8 mouse cellular contexts compared by ENCODE assay signal in genomic region chr8:48553791-48554288, GRCm38 (mm10).
DNase-seq lines count a peak whose midpoint lies in the region; ATAC-seq and TF ChIP-seq lines count a peak whose summit lies in the region.

No protein-coding gene starts in this region.

- peak overlapping the region; percentile 92 for H3K9ac ChIP-seq in embryonic facial prominence, embryonic 13.5 days
- peak overlapping the region; percentile 41 for H3K9ac ChIP-seq in intestine, embryonic 14.5 days (ENCODE audit: low read length)

- 18% methylated on average over 9 of the region's 9 CpGs for WGBS in kidney, adult 2 months
- WGBS in embryonic facial prominence, embryonic 13.5 days: under 1% methylated on average over 9 of the region's 9 CpGs
- 2% methylated on average over 9 of the region's 9 CpGs for WGBS in intestine, embryonic 14.5 days

- TF ChIP-seq POLR2A in kidney, adult 2 months (IDR thresholded peaks at IDR 0.05; ENCODE audit: low read depth, low read length): no peak
- no peak for TF ChIP-seq POLR2A in myocyte (IDR thresholded peaks at IDR 0.05; ENCODE audit: insufficient read length, low read depth)

- H3K79me2 ChIP-seq in myocyte (ENCODE audit: control insufficient read depth, insufficient read depth): peaks cover 23% of the 10 kb centered on the region

- no peak for TF ChIP-seq CTCF in kidney, adult 2 months (conservative IDR thresholded peaks at IDR 0.05; ENCODE audit: insufficient read depth, insufficient read length, low read depth, low read length)

- H3K9me3 ChIP-seq in embryonic facial prominence, embryonic 13.5 days: no peaks in the 10 kb centered on the region
- H3K9me3 ChIP-seq in intestine, embryonic 14.5 days (ENCODE audit: control insufficient read depth, low read length): no peaks in the 10 kb centered on the region

- ATAC-seq in embryonic facial prominence, embryonic 13.5 days (ENCODE audit: insufficient number of reproducible peaks, insufficient read depth, low FRiP score, low TSS enrichment, low read depth): no peak
- ATAC-seq in intestine, embryonic 14.5 days (replicated peaks; ENCODE audit: low FRiP score, low TSS enrichment, low read depth): no peak

- H3K27me3 ChIP-seq in kidney, adult 2 months (replicated peaks; ENCODE audit: control insufficient read depth, insufficient read depth, low read length): peaks cover 4% of the 10 kb centered on the region; the same call in 1 of the 2 replicates
- H3K27me3 ChIP-seq in embryonic facial prominence, embryonic 13.5 days: no peaks in the 10 kb centered on the region
- H3K27me3 ChIP-seq in intestine, embryonic 14.5 days (replicated peaks; ENCODE audit: control insufficient read depth, insufficient read depth, low read length): no peaks in the 10 kb centered on the region
- no peaks in the 10 kb centered on the region for H3K27me3 ChIP-seq in myocyte (ENCODE audit: control insufficient read depth, insufficient read depth, insufficient read length)

- no peaks in the 10 kb centered on the region for H3K36me3 ChIP-seq in kidney, adult 2 months (ENCODE audit: control insufficient read depth, insufficient read depth, low read length)
- no peaks in the 10 kb centered on the region for H3K36me3 ChIP-seq in embryonic facial prominence, embryonic 13.5 days
- H3K36me3 ChIP-seq in intestine, embryonic 14.5 days (ENCODE audit: control insufficient read depth, insufficient read depth, low read length): no peaks in the 10 kb centered on the region
- H3K36me3 ChIP-seq in myocyte (ENCODE audit: control insufficient read depth, insufficient read depth): no peaks in the 10 kb centered on the region

- H3K27ac ChIP-seq in kidney, adult 2 months (ENCODE audit: insufficient read depth, low read depth, low read length): no peak overlapping the region
- H3K27ac ChIP-seq in embryonic facial prominence, embryonic 13.5 days: peak overlapping the region; percentile 99
- peak overlapping the region; percentile 93 for H3K27ac ChIP-seq in intestine, embryonic 14.5 days (ENCODE audit: low read depth)

- H3K4me3 ChIP-seq in kidney, adult 2 months (ENCODE audit: insufficient read depth, low read depth, low read length): no peak overlapping the region; the same call in 1 of the 2 replicates
- H3K4me3 ChIP-seq in embryonic facial prominence, embryonic 13.5 days: peak overlapping the region; percentile 79
- peak overlapping the region; percentile 59 for H3K4me3 ChIP-seq in intestine, embryonic 14.5 days (ENCODE audit: low read depth, low read length)
- H3K4me3 ChIP-seq in myocyte: peak overlapping the region; percentile 30

- H3ac ChIP-seq in myocyte (ENCODE audit: control insufficient read depth, insufficient read length): no peak overlapping the region

- no peaks in the 10 kb centered on the region for H3K4me1 ChIP-seq in kidney, adult 2 months (ENCODE audit: control insufficient read depth, insufficient read depth, low read length)
- H3K4me1 ChIP-seq in embryonic facial prominence, embryonic 13.5 days: peaks cover 23% of the 10 kb centered on the region
- 0 out of 2 replicates have a peak, but pooled peaks cover 8% of the 10 kb centered on the region for H3K4me1 ChIP-seq in intestine, embryonic 14.5 days (replicated peaks; ENCODE audit: control insufficient read depth, insufficient read depth, low read length)

- intact Hi-C loops in gastrocnemius, postnatal 14 days (cut with DNase I; ENCODE audit: low total_unique reads): no loop called here

- peak overlapping the region; percentile 77 for H3K4me2 ChIP-seq in embryonic facial prominence, embryonic 13.5 days
- peak overlapping the region; percentile 78 for H3K4me2 ChIP-seq in intestine, embryonic 14.5 days (ENCODE audit: low read length)
- peak overlapping the region; percentile 76 for H3K4me2 ChIP-seq in myocyte (ENCODE audit: low read depth)

- DNase-seq in kidney, adult 2 months: peak; percentile 14
- no peak for DNase-seq in kidney, adult 11 months
- no peak for DNase-seq in intestine, embryonic 14.5 days (ENCODE audit: low spot score)
- no peak for DNase-seq in gastrocnemius, postnatal 14 days
- no peak for DNase-seq in cerebellum, adult 11 months
- no peak for DNase-seq in frontal cortex, postnatal 25 days (ENCODE audit: low spot score in 2 of 2)

TF ChIP-seq in myocyte, 11 proteins besides CTCF, POLR2A, EP300 and RAD21:
- TF ChIP-seq E2F4 (IDR thresholded peaks at IDR 0.05; ENCODE audit: insufficient read depth) (no peak), POLR2AphosphoS2 (IDR thresholded peaks at IDR 0.05; ENCODE audit: insufficient read length, low read depth) (no peak), MYOD1 (IDR thresholded peaks at IDR 0.05; ENCODE audit: control insufficient read depth in 1 of 3, insufficient read length in 2 of 3, low read depth in 2 of 3) (no peak), TCF3 (IDR thresholded peaks at IDR 0.05; ENCODE audit: insufficient read length, low read depth) (no peak), CEBPB (IDR thresholded peaks at IDR 0.05; ENCODE audit: insufficient read depth, poor library complexity, severe bottlenecking) (no peak), MAX (IDR thresholded peaks at IDR 0.05; ENCODE audit: low read depth) (no peak), TCF12 (IDR thresholded peaks at IDR 0.05; ENCODE audit: insufficient read depth, poor library complexity, severe bottlenecking) (no peak), REST (IDR thresholded peaks at IDR 0.05; ENCODE audit: insufficient read depth, insufficient read length) (no peak), SRF (IDR thresholded peaks at IDR 0.05; ENCODE audit: control insufficient read depth, insufficient read length, low read depth) (no peak), MYOG (IDR thresholded peaks at IDR 0.05; ENCODE audit: control insufficient read depth in 1 of 3, insufficient read depth in 1 of 3, insufficient read length in 2 of 3, low read depth in 2 of 3) (no peak), USF1 (IDR thresholded peaks at IDR 0.05; ENCODE audit: low read depth) (no peak)
